Mouse (Mus musculus) olfactory bulb, adult 2 months (tissue): ENCODE results near the gene Ube2v1.

ENCODE experiments used
- CTCF ChIP-seq: fragments of 200-500 bp; IDR thresholded peaks from 2 replicates; pipeline ENCODE4 v1.5.1; 2012; ENCODE audit warnings: low read depth, mild to moderate bottlenecking, low read length, moderate library complexity; ENCODE audit not compliant: insufficient read depth
- POLR2A ChIP-seq: fragments of 200-500 bp; IDR thresholded peaks from 2 replicates; pipeline ENCODE4 v1.6.1; 2012; ENCODE audit warnings: mild to moderate bottlenecking, low read depth, low read length, moderate library complexity; ENCODE audit not compliant: insufficient read depth

- TF ChIP-seq CTCF (no peak), POLR2A (no peak)
Observed at GRCm38 (mm10) chr2:167563035-167563434, 68.9 kb downstream of the Ube2v1 start.
